Mouse (Mus musculus) midbrain, embryonic 11.5 days (tissue): ENCODE data around the gene Ly6g6f. TPM values are rescaled to one million over a fixed set of nuclear protein-coding genes. Genes with fewer than 3 reads are reported as not detected.
A peak's percentile ranks its signal among the peaks of the same experiment; 100 is the strongest.
"Not testable (repeated sequence)": the region's sequence is repeated elsewhere in the genome, so short reads cannot be mapped to it uniquely, and the experiment has no call there.

Experiments used
- ATAC-seq: fragments of 200-750 bp; cut with Nextera tagmentation; 2 replicates; pipeline ENCODE4 v1.8.0; 2017; ENCODE audit warnings: moderate TSS enrichment, moderate library complexity; ENCODE audit not compliant: low FRiP score
- DNase-seq: peaks from one replicate; pipeline ENCODE4 v3.0.0; 2015; ENCODE audit warnings: low spot score; ENCODE audit errors: missing footprints
- H3K27ac ChIP-seq: fragments of 300-500 bp; sonication (generic); 2 replicates; pipeline ENCODE4 v1.5.1; 2014; ENCODE audit warnings: low read depth, low read length
- H3K27me3 ChIP-seq: fragments of 300-500 bp; sonication (generic); 2 replicates; pipeline ENCODE4 v1.6.1; 2014; ENCODE audit warnings: mild to moderate bottlenecking, low read length, moderate library complexity, mixed read lengths; ENCODE audit not compliant: control insufficient read depth, insufficient read depth
- H3K36me3 ChIP-seq: fragments of 300-500 bp; sonication (generic); 2 replicates; pipeline ENCODE4 v1.6.1; 2014; ENCODE audit warnings: mild to moderate bottlenecking, low read length, moderate library complexity, mixed read lengths; ENCODE audit not compliant: control insufficient read depth, insufficient read depth
- H3K4me1 ChIP-seq: fragments of 300-500 bp; sonication (generic); 2 replicates; pipeline ENCODE4 v1.6.1; 2014; ENCODE audit warnings: low read length; ENCODE audit not compliant: control insufficient read depth, insufficient read depth
- H3K4me2 ChIP-seq: fragments of 300-500 bp; sonication (generic); 2 replicates; pipeline ENCODE4 v1.6.1; 2014; ENCODE audit warnings: mild to moderate bottlenecking, moderate library complexity
- H3K4me3 ChIP-seq: fragments of 300-500 bp; sonication (generic); 2 replicates; pipeline ENCODE4 v1.5.1; 2014; ENCODE audit warnings: low read depth, low read length
- H3K9ac ChIP-seq: fragments of 300-500 bp; sonication (generic); 2 replicates; pipeline ENCODE4 v1.6.1; 2014; ENCODE audit warnings: low read length
- H3K9me3 ChIP-seq: fragments of 300-500 bp; sonication (generic); 2 replicates; pipeline ENCODE4 v1.6.1; 2016; ENCODE audit warnings: low read length; ENCODE audit not compliant: control insufficient read depth
- WGBS: fragments of 180-500 bp; shearing (Covaris S2); extraction: QIAGEN DNeasy Blood & Tissue Kit; methylation state at CpG from one replicate; pipeline ENCODE4 v1.1.7; 2014; 5-methylcytosine and 5-hydroxymethylcytosine counted together
- polyA plus RNA-seq: library from polyadenylated mRNA; unstranded; fragments of >200 nt; fragmentation: Nextera tagmentation; extraction: Ambion mirVana; gene quantifications from 2 replicates; pipeline ENCODE4 v1.2.1, GENCODE M21; 2014

The Ly6g6f gene
- polyA plus RNA-seq, 1 experiment from 2014 or later = 0.74 TPM

GRCm38 (mm10) chr17:35046681-35047455 is 38.5 kb downstream of the Ly6g6f start, which contains the start of gene Msh5:
Msh5 (minus strand) TSS chr17:35046745.
- peak within 1 kb of the TSS; percentile 45 for H3K4me3 ChIP-seq
- H3K4me2 ChIP-seq = peak within 1 kb of the TSS; percentile 97
- peak within 1 kb of the TSS; percentile 90 for H3K9ac ChIP-seq
- H3K27ac ChIP-seq = peak within 1 kb of the TSS; percentile 83
- WGBS = 3% methylated on average over 32 of the region's 33 CpGs
- H3K9me3 ChIP-seq = no peaks in the 10 kb centered on the region
- peak; percentile 100 for DNase-seq
- ATAC-seq = peak; percentile 97
- peaks cover 46% of the 10 kb centered on the region for H3K4me1 ChIP-seq
- H3K36me3 ChIP-seq = no peaks in the 10 kb centered on the region
- H3K27me3 ChIP-seq = no peaks in the 10 kb centered on the region

- peak; percentile 76; the same call in 1 of the 2 replicates for ATAC-seq
- Histone ChIP-seq H3K4me2 (peak overlapping the region; percentile 97), H3K27me3 (no peaks in the 10 kb centered on the region), H3K36me3 (no peaks in the 10 kb centered on the region), H3K4me1 (peaks cover 40% of the 10 kb centered on the region), H3K9me3 (no peaks in the 10 kb centered on the region), H3K4me3 (peak overlapping the region; percentile 45), H3K9ac (peak overlapping the region; percentile 90), H3K27ac (peak overlapping the region; percentile 83)
- 7% methylated on average over 45 of the region's 48 CpGs for WGBS
- DNase-seq = peak; percentile 95
These were observed 39.4 kb downstream of the Ly6g6f start for GRCm38 (mm10) chr17:35045807-35046680.

GRCm38 (mm10) chr17:35044904-35045806 is 40.3 kb downstream of the Ly6g6f start:
- Histone ChIP-seq H3K4me3 (peak overlapping the region; percentile 45), H3K4me1 (peaks cover 36% of the 10 kb centered on the region), H3K36me3 (no peaks in the 10 kb centered on the region), H3K9ac (peak overlapping the region; percentile 90), H3K27ac (no peak overlapping the region; the same call in 1 of the 2 replicates), H3K4me2 (peak overlapping the region; percentile 97), H3K9me3 (no peaks in the 10 kb centered on the region), H3K27me3 (no peaks in the 10 kb centered on the region)
- ATAC-seq (no peak), DNase-seq (no peak)
- WGBS = 92% methylated on average over 7 of the region's 7 CpGs

GRCm38 (mm10) chr17:35043794-35044193 is 41.6 kb downstream of the Ly6g6f start:
- Histone ChIP-seq H3K27me3 (no peaks in the 10 kb centered on the region), H3K9ac (no peak overlapping the region), H3K9me3 (no peaks in the 10 kb centered on the region), H3K4me1 (peaks cover 24% of the 10 kb centered on the region), H3K36me3 (no peaks in the 10 kb centered on the region), H3K27ac (no peak overlapping the region), H3K4me3 (no peak overlapping the region), H3K4me2 (no peak overlapping the region)
- WGBS = 87% methylated on average over 4 of the region's 4 CpGs
- DNase-seq (no peak), ATAC-seq (no peak)

GRCm38 (mm10) chr17:35039121-35039873 is 46.1 kb downstream of the Ly6g6f start:
- Histone ChIP-seq H3K27ac (no peak overlapping the region), H3K9me3 (no peaks in the 10 kb centered on the region), H3K4me2 (no peak overlapping the region), H3K36me3 (no peaks in the 10 kb centered on the region), H3K4me3 (no peak overlapping the region), H3K9ac (no peak overlapping the region), H3K4me1 (no peaks in the 10 kb centered on the region), H3K27me3 (no peaks in the 10 kb centered on the region)
- DNase-seq (no peak), ATAC-seq (no peak)
- WGBS = 85% methylated on average over 11 of the region's 11 CpGs

- H3K27ac ChIP-seq = no peak overlapping the region
- 77% methylated on average over 6 of the region's 6 CpGs for WGBS
- no peaks in the 10 kb centered on the region for H3K27me3 ChIP-seq
- H3K9me3 ChIP-seq = no peaks in the 10 kb centered on the region
- DNase-seq = no peak
- ATAC-seq = no peak
- no peaks in the 10 kb centered on the region; the same call in 1 of the 2 replicates for H3K4me1 ChIP-seq
- H3K4me3 ChIP-seq = no peak overlapping the region
- H3K9ac ChIP-seq = no peak overlapping the region
- no peak overlapping the region for H3K4me2 ChIP-seq
- no peaks in the 10 kb centered on the region for H3K36me3 ChIP-seq
These were observed 50.5 kb downstream of the Ly6g6f start for GRCm38 (mm10) chr17:35034896-35035295.

- H3K4me1 ChIP-seq, H3K4me3 ChIP-seq: not testable (repeated sequence)
- 86% methylated on average over 1 of the region's 1 CpGs for WGBS
These were observed 51.7 kb downstream of the Ly6g6f start for GRCm38 (mm10) chr17:35033703-35034102.

GRCm38 (mm10) chr17:35032323-35032870 is 53.0 kb downstream of the Ly6g6f start:
- H3K9me3 ChIP-seq = no peaks in the 10 kb centered on the region
- H3K36me3 ChIP-seq = no peaks in the 10 kb centered on the region
- DNase-seq (no peak), ATAC-seq (no peak)
- no peaks in the 10 kb centered on the region for H3K27me3 ChIP-seq
- whole genome bisulfite sequencing = 74% methylated on average over 8 of the region's 8 CpGs
- no peak overlapping the region for H3K27ac ChIP-seq
- H3K4me3 ChIP-seq = no peak overlapping the region
- H3K4me1 ChIP-seq = peaks cover 6% of the 10 kb centered on the region
- no peak overlapping the region for H3K9ac ChIP-seq
- H3K4me2 ChIP-seq = no peak overlapping the region

More at GRCm38 (mm10) chr17:35033703-35034102, 51.7 kb downstream of the Ly6g6f start:
- not testable (repeated sequence) for H3K9me3 ChIP-seq, H3K27ac ChIP-seq, H3K27me3 ChIP-seq, H3K4me2 ChIP-seq, ATAC-seq, H3K9ac ChIP-seq, DNase-seq, H3K36me3 ChIP-seq
